Mouse (Mus musculus) cortical plate, adult 2 months (tissue): ENCODE measurements around the gene Dmgdh. TPM values are rescaled to one million over a fixed set of nuclear protein-coding genes. Genes with fewer than 3 reads are reported as not detected.

ENCODE experiments used
- H3K27ac ChIP-seq: fragments of 200-500 bp; 2 replicates; pipeline ENCODE4 v1.5.1; 2012; ENCODE audit warnings: low read length, control low read depth, inconsistent platforms; ENCODE audit not compliant: insufficient read depth
- H3K4me1 ChIP-seq: fragments of 200-500 bp; 2 replicates; pipeline ENCODE4 v1.6.1; 2011; ENCODE audit warnings: low read length; ENCODE audit not compliant: control insufficient read depth, insufficient read depth
- H3K4me3 ChIP-seq: fragments of 200-500 bp; 2 replicates; pipeline ENCODE4 v1.5.1; 2011; ENCODE audit warnings: mild to moderate bottlenecking, low read length, control low read depth; ENCODE audit not compliant: insufficient read depth
- CTCF ChIP-seq: fragments of 200-500 bp; IDR thresholded peaks from 2 replicates; pipeline ENCODE4 v1.5.1; 2011; ENCODE audit warnings: mild to moderate bottlenecking, control low read depth, low read length; ENCODE audit not compliant: insufficient read depth; ENCODE audit errors: extremely low read depth
- POLR2A ChIP-seq: fragments of 200-500 bp; IDR thresholded peaks from 2 replicates; pipeline ENCODE4 v1.6.1; 2011; ENCODE audit warnings: mild to moderate bottlenecking, low read length, control low read depth; ENCODE audit not compliant: insufficient read depth; ENCODE audit errors: extremely low read depth
- polyA plus RNA-seq: library from polyadenylated mRNA; depleted of rRNA; stranded (reverse); fragments of >200 nt; gene quantifications from 2 replicates; pipeline ENCODE4 v1.2.3, GENCODE M21; 2012

The Dmgdh gene
- polyA plus RNA-seq, 1 experiment: 0.23 TPM

- no peak overlapping the region for H3K27ac ChIP-seq
- TF ChIP-seq CTCF (no peak), POLR2A (no peak)
- no peak overlapping the region for H3K4me3 ChIP-seq
- no peaks in the 10 kb centered on the region for H3K4me1 ChIP-seq
Observed at GRCm38 (mm10) chr13:93762879-93763278, 88.6 kb downstream of the Dmgdh start.

GRCm38 (mm10) chr13:93764321-93764973 lies 90.2 kb downstream of the Dmgdh start:
- no peak overlapping the region for H3K4me3 ChIP-seq
- TF ChIP-seq CTCF (no peak), POLR2A (no peak)
- no peaks in the 10 kb centered on the region for H3K4me1 ChIP-seq
- no peak overlapping the region for H3K27ac ChIP-seq

GRCm38 (mm10) chr13:93771031-93771587 lies 96.9 kb downstream of the Dmgdh start:
- Histone ChIP-seq H3K27ac (peak overlapping the region; percentile 95), H3K4me1 (peaks cover 6% of the 10 kb centered on the region; the same call in 1 of the 2 replicates), H3K4me3 (peak overlapping the region; percentile 79)
- TF ChIP-seq POLR2A: no peak
- no peak for TF ChIP-seq CTCF

- peak within 1 kb of the TSS; percentile 79 for H3K4me3 ChIP-seq
- peak within 1 kb of the TSS; percentile 95 for H3K27ac ChIP-seq
- TF ChIP-seq CTCF (peak; percentile 42), POLR2A (peak; percentile 92)
- peaks cover 6% of the 10 kb centered on the region; the same call in 1 of the 2 replicates for H3K4me1 ChIP-seq
Observed at GRCm38 (mm10) chr13:93771588-93772278, 97.5 kb downstream of the Dmgdh start, which contains the start of gene Arsb. Arsb (plus strand) TSS chr13:93771630.

- H3K4me3 ChIP-seq: peak overlapping the region; percentile 79
- peak overlapping the region; percentile 95 for H3K27ac ChIP-seq
- TF ChIP-seq POLR2A (no peak), CTCF (no peak)
Observed at GRCm38 (mm10) chr13:93772279-93772636, 98.0 kb downstream of the Dmgdh start.

GRCm38 (mm10) chr13:93772861-93773260 lies 98.6 kb downstream of the Dmgdh start:
- Histone ChIP-seq H3K4me3 (peak overlapping the region; percentile 79), H3K27ac (peak overlapping the region; percentile 95)

More at GRCm38 (mm10) chr13:93772279-93772636, 98.0 kb downstream of the Dmgdh start:
- H3K4me1 ChIP-seq: peaks cover 6% of the 10 kb centered on the region; the same call in 1 of the 2 replicates

GRCm38 (mm10) chr13:93773704-93774315 lies 99.6 kb downstream of the Dmgdh start:
- no peak overlapping the region for H3K27ac ChIP-seq
- H3K4me3 ChIP-seq: peak overlapping the region; percentile 79
- peaks cover 6% of the 10 kb centered on the region; the same call in 1 of the 2 replicates for H3K4me1 ChIP-seq
- TF ChIP-seq CTCF: no peak
- TF ChIP-seq POLR2A: no peak

More at GRCm38 (mm10) chr13:93772861-93773260, 98.6 kb downstream of the Dmgdh start:
- no peak for TF ChIP-seq POLR2A
- TF ChIP-seq CTCF: no peak
- H3K4me1 ChIP-seq: peaks cover 6% of the 10 kb centered on the region; the same call in 1 of the 2 replicates

GRCm38 (mm10) chr13:93782823-93783222 lies 108.6 kb downstream of the Dmgdh start:
- TF ChIP-seq CTCF (no peak), POLR2A (no peak)
- no peak overlapping the region for H3K27ac ChIP-seq
- no peak overlapping the region for H3K4me3 ChIP-seq
- peaks cover 2% of the 10 kb centered on the region; the same call in 1 of the 2 replicates for H3K4me1 ChIP-seq

GRCm38 (mm10) chr13:93785329-93785728 lies 111.1 kb downstream of the Dmgdh start:
- peak; percentile 61 for TF ChIP-seq CTCF
- no peak for TF ChIP-seq POLR2A
- no peak overlapping the region for H3K4me3 ChIP-seq
- peaks cover 2% of the 10 kb centered on the region; the same call in 1 of the 2 replicates for H3K4me1 ChIP-seq
- no peak overlapping the region for H3K27ac ChIP-seq
